Mouse (Mus musculus): ENCODE results near the gene Kif5a. TPM values are rescaled to one million over a fixed set of nuclear protein-coding genes. Genes with fewer than 3 reads are reported as not detected.
"Not testable (repeated sequence)": the region's sequence is repeated elsewhere in the genome, so short reads cannot be mapped to it uniquely, and the experiment has no call there.

Gene Kif5a
- 113 and 120 TPM in 2 replicates for polyA plus RNA-seq (2015; fragmentation: Nextera tagmentation; extraction: Ambion mirVana)

GRCm38 (mm10) chr10:127262548-127263398, at the start of gene Kif5a:
Kif5a (minus strand) TSS chr10:127263348.
- Histone ChIP-seq H3K9me3 (replicated peaks; ENCODE audit: control insufficient read depth, low read length, poor library complexity, severe bottlenecking) (no peaks in the 10 kb centered on the region), H3K27ac (ENCODE audit: low read length) (peak within 1 kb of the TSS; percentile 85), H3K4me1 (ENCODE audit: control insufficient read depth, insufficient read depth, low read length) (peaks cover 48% of the 10 kb centered on the region), H3K27me3 (ENCODE audit: control insufficient read depth, insufficient read depth, low read depth, low read length) (no peaks in the 10 kb centered on the region), H3K4me3 (ENCODE audit: low read depth, low read length) (peak within 1 kb of the TSS; percentile 57), H3K36me3 (ENCODE audit: control insufficient read depth, insufficient read depth, low read length) (no peaks in the 10 kb centered on the region), H3K4me2 (ENCODE audit: low read length) (peak within 1 kb of the TSS; percentile 93), H3K9ac (ENCODE audit: low read depth, low read length) (peak within 1 kb of the TSS; percentile 76)
- WGBS = under 1% methylated on average over 52 of the region's 53 CpGs
- ATAC-seq = peak; percentile 56

- ATAC-seq = no peak
- H3K4me2 ChIP-seq (ENCODE audit: low read length) = no peak overlapping the region
- H3K4me1 ChIP-seq (ENCODE audit: control insufficient read depth, insufficient read depth, low read length) = peaks cover 13% of the 10 kb centered on the region
- peaks cover 8% of the 10 kb centered on the region for H3K36me3 ChIP-seq (ENCODE audit: control insufficient read depth, insufficient read depth, low read length)
- H3K27ac ChIP-seq (ENCODE audit: low read length) = no peak overlapping the region; the same call in 1 of the 2 replicates
- 79% methylated on average over 4 of the region's 4 CpGs for WGBS
- H3K27me3 ChIP-seq (ENCODE audit: control insufficient read depth, insufficient read depth, low read depth, low read length) = peaks cover 2% of the 10 kb centered on the region; the same call in 1 of the 2 replicates
- no peak overlapping the region for H3K9ac ChIP-seq (ENCODE audit: low read depth, low read length)
- H3K4me3 ChIP-seq (ENCODE audit: low read depth, low read length) = no peak overlapping the region
- H3K9me3 ChIP-seq (replicated peaks; ENCODE audit: control insufficient read depth, low read length, poor library complexity, severe bottlenecking) = no peaks in the 10 kb centered on the region
Observed at GRCm38 (mm10) chr10:127312858-127313257, 49.7 kb upstream of the Kif5a start.

- H3K27me3 ChIP-seq (ENCODE audit: control insufficient read depth, insufficient read depth, low read depth, low read length) = peaks cover 1% of the 10 kb centered on the region; the same call in 1 of the 2 replicates
- H3K9ac ChIP-seq (ENCODE audit: low read depth, low read length) = peak overlapping the region; percentile 62
- WGBS = 2% methylated on average over 4 of the region's 4 CpGs
- H3K4me1 ChIP-seq (ENCODE audit: control insufficient read depth, insufficient read depth, low read length) = peaks cover 13% of the 10 kb centered on the region
- H3K36me3 ChIP-seq (ENCODE audit: control insufficient read depth, insufficient read depth, low read length) = peaks cover 13% of the 10 kb centered on the region
- peak; percentile 65 for ATAC-seq
- H3K4me2 ChIP-seq (ENCODE audit: low read length) = peak overlapping the region; percentile 65
- H3K27ac ChIP-seq (ENCODE audit: low read length) = peak overlapping the region; percentile 76
- H3K4me3 ChIP-seq (ENCODE audit: low read depth, low read length) = peak overlapping the region; percentile 52
- H3K9me3 ChIP-seq (replicated peaks; ENCODE audit: control insufficient read depth, low read length, poor library complexity, severe bottlenecking) = no peaks in the 10 kb centered on the region
Observed at GRCm38 (mm10) chr10:127312356-127312676, 49.2 kb upstream of the Kif5a start.

GRCm38 (mm10) chr10:127311476-127312355, 48.6 kb upstream of the Kif5a start, which contains the start of gene Mars:
Mars (minus strand) TSS chr10:127311786.
- peaks cover 16% of the 10 kb centered on the region for H3K36me3 ChIP-seq (ENCODE audit: control insufficient read depth, insufficient read depth, low read length)
- H3K4me1 ChIP-seq (ENCODE audit: control insufficient read depth, insufficient read depth, low read length) = peaks cover 13% of the 10 kb centered on the region
- peak within 1 kb of the TSS; percentile 52 for H3K4me3 ChIP-seq (ENCODE audit: low read depth, low read length)
- H3K27me3 ChIP-seq (ENCODE audit: control insufficient read depth, insufficient read depth, low read depth, low read length) = no peaks in the 10 kb centered on the region
- no peaks in the 10 kb centered on the region for H3K9me3 ChIP-seq (replicated peaks; ENCODE audit: control insufficient read depth, low read length, poor library complexity, severe bottlenecking)
- H3K4me2 ChIP-seq (ENCODE audit: low read length) = peak within 1 kb of the TSS; percentile 76
- peak; percentile 98 for ATAC-seq
- H3K9ac ChIP-seq (ENCODE audit: low read depth, low read length) = peak within 1 kb of the TSS; percentile 69
- WGBS = under 1% methylated on average over 64 of the region's 65 CpGs
- H3K27ac ChIP-seq (ENCODE audit: low read length) = peak within 1 kb of the TSS; percentile 76

- peak overlapping the region; percentile 69 for H3K9ac ChIP-seq (ENCODE audit: low read depth, low read length)
- peak overlapping the region; percentile 44 for H3K27ac ChIP-seq (ENCODE audit: low read length)
- H3K4me1 ChIP-seq (ENCODE audit: control insufficient read depth, insufficient read depth, low read length) = peaks cover 13% of the 10 kb centered on the region
- no peaks in the 10 kb centered on the region for H3K9me3 ChIP-seq (replicated peaks; ENCODE audit: control insufficient read depth, low read length, poor library complexity, severe bottlenecking)
- H3K36me3 ChIP-seq (ENCODE audit: control insufficient read depth, insufficient read depth, low read length) = peaks cover 24% of the 10 kb centered on the region
- peak overlapping the region; percentile 52 for H3K4me3 ChIP-seq (ENCODE audit: low read depth, low read length)
- H3K4me2 ChIP-seq (ENCODE audit: low read length) = peak overlapping the region; percentile 76
- no peaks in the 10 kb centered on the region for H3K27me3 ChIP-seq (ENCODE audit: control insufficient read depth, insufficient read depth, low read depth, low read length)
- 39% methylated on average over 23 of the region's 23 CpGs for WGBS
- ATAC-seq = peak; percentile 47
Observed at GRCm38 (mm10) chr10:127310523-127311475, 47.7 kb upstream of the Kif5a start.

GRCm38 (mm10) chr10:127309167-127309566, 46.0 kb upstream of the Kif5a start:
- H3K36me3 ChIP-seq (ENCODE audit: control insufficient read depth, insufficient read depth, low read length) = peaks cover 32% of the 10 kb centered on the region
- not testable (repeated sequence) for ATAC-seq

GRCm38 (mm10) chr10:127303136-127303535, 40.0 kb upstream of the Kif5a start:
- H3K9me3 ChIP-seq (replicated peaks; ENCODE audit: control insufficient read depth, low read length, poor library complexity, severe bottlenecking) = no peaks in the 10 kb centered on the region
- WGBS = 95% methylated on average over 11 of the region's 11 CpGs
- no peaks in the 10 kb centered on the region for H3K27me3 ChIP-seq (ENCODE audit: control insufficient read depth, insufficient read depth, low read depth, low read length)
- no peaks in the 10 kb centered on the region for H3K4me1 ChIP-seq (ENCODE audit: control insufficient read depth, insufficient read depth, low read length)
- no peak overlapping the region for H3K4me3 ChIP-seq (ENCODE audit: low read depth, low read length)
- H3K27ac ChIP-seq (ENCODE audit: low read length) = no peak overlapping the region
- no peak overlapping the region for H3K9ac ChIP-seq (ENCODE audit: low read depth, low read length)
- H3K4me2 ChIP-seq (ENCODE audit: low read length) = no peak overlapping the region
- ATAC-seq = no peak
- H3K36me3 ChIP-seq (ENCODE audit: control insufficient read depth, insufficient read depth, low read length) = peaks cover 56% of the 10 kb centered on the region

More at GRCm38 (mm10) chr10:127309167-127309566, 46.0 kb upstream of the Kif5a start:
- not testable (repeated sequence) for H3K9ac ChIP-seq (ENCODE audit: low read depth, low read length); H3K4me2 ChIP-seq (ENCODE audit: low read length); H3K9me3 ChIP-seq (replicated peaks; ENCODE audit: control insufficient read depth, low read length, poor library complexity, severe bottlenecking); H3K4me3 ChIP-seq (ENCODE audit: low read depth, low read length); H3K27ac ChIP-seq (ENCODE audit: low read length); H3K27me3 ChIP-seq (ENCODE audit: control insufficient read depth, insufficient read depth, low read depth, low read length)
- H3K4me1 ChIP-seq (ENCODE audit: control insufficient read depth, insufficient read depth, low read length) = peaks cover 13% of the 10 kb centered on the region
- 83% methylated on average over 3 of the region's 3 CpGs for WGBS

- peaks cover 49% of the 10 kb centered on the region for H3K36me3 ChIP-seq (ENCODE audit: control insufficient read depth, insufficient read depth, low read length)
- H3K4me1 ChIP-seq (ENCODE audit: control insufficient read depth, insufficient read depth, low read length) = no peaks in the 10 kb centered on the region
- WGBS = 98% methylated on average over 6 of the region's 6 CpGs
Observed at GRCm38 (mm10) chr10:127300361-127300760, 37.2 kb upstream of the Kif5a start.

More at GRCm38 (mm10) chr10:127300361-127300760, 37.2 kb upstream of the Kif5a start:
- ATAC-seq = no peak
- Histone ChIP-seq H3K4me2 (ENCODE audit: low read length) (no peak overlapping the region), H3K9me3 (replicated peaks; ENCODE audit: control insufficient read depth, low read length, poor library complexity, severe bottlenecking) (no peaks in the 10 kb centered on the region), H3K27me3 (ENCODE audit: control insufficient read depth, insufficient read depth, low read depth, low read length) (no peaks in the 10 kb centered on the region), H3K4me3 (ENCODE audit: low read depth, low read length) (no peak overlapping the region), H3K9ac (ENCODE audit: low read depth, low read length) (no peak overlapping the region), H3K27ac (ENCODE audit: low read length) (no peak overlapping the region)
